Mouse (Mus musculus): ENCODE measurements around the gene Atp2b1.

Atp2b1 gene

GRCm38 (mm10) chr10:98913961-98914809 lies at the start of gene Atp2b1:
TSS of gene Atp2b1 (plus strand) at chr10:98914406.
- DNase-seq (ENCODE audit: extremely low read depth, insufficient read length, low spot score): peak; percentile 96

- no peak for DNase-seq (ENCODE audit: extremely low read depth, insufficient read length, low spot score)
Measured at GRCm38 (mm10) chr10:98864851-98865250, 49.4 kb upstream of the Atp2b1 start.

GRCm38 (mm10) chr10:98866836-98867370 lies 47.3 kb upstream of the Atp2b1 start:
- DNase-seq (ENCODE audit: extremely low read depth, insufficient read length, low spot score): no peak

- no peak for DNase-seq (ENCODE audit: extremely low read depth, insufficient read length, low spot score)
Measured at GRCm38 (mm10) chr10:98868351-98868908, 45.8 kb upstream of the Atp2b1 start.

GRCm38 (mm10) chr10:98877855-98878254 lies 36.4 kb upstream of the Atp2b1 start:
- DNase-seq (ENCODE audit: extremely low read depth, insufficient read length, low spot score): no peak

GRCm38 (mm10) chr10:98878636-98879035 lies 35.6 kb upstream of the Atp2b1 start:
- no peak for DNase-seq (ENCODE audit: extremely low read depth, insufficient read length, low spot score)

- DNase-seq (ENCODE audit: extremely low read depth, insufficient read length, low spot score): no peak
Measured at GRCm38 (mm10) chr10:98880057-98880456, 34.1 kb upstream of the Atp2b1 start.

- no peak for DNase-seq (ENCODE audit: extremely low read depth, insufficient read length, low spot score)
Measured at GRCm38 (mm10) chr10:98880711-98881110, 33.5 kb upstream of the Atp2b1 start.

GRCm38 (mm10) chr10:98881492-98881891 lies 32.7 kb upstream of the Atp2b1 start:
- DNase-seq (ENCODE audit: extremely low read depth, insufficient read length, low spot score): no peak

GRCm38 (mm10) chr10:98882587-98882986 lies 31.6 kb upstream of the Atp2b1 start:
- DNase-seq (ENCODE audit: extremely low read depth, insufficient read length, low spot score): no peak

- no peak for DNase-seq (ENCODE audit: extremely low read depth, insufficient read length, low spot score)
Measured at GRCm38 (mm10) chr10:98884445-98884844, 29.8 kb upstream of the Atp2b1 start.

- no peak for DNase-seq (ENCODE audit: extremely low read depth, insufficient read length, low spot score)
Measured at GRCm38 (mm10) chr10:98886770-98887271, 27.4 kb upstream of the Atp2b1 start.

GRCm38 (mm10) chr10:98891361-98891760 lies 22.8 kb upstream of the Atp2b1 start:
- no peak for DNase-seq (ENCODE audit: extremely low read depth, insufficient read length, low spot score)

- no peak for DNase-seq (ENCODE audit: extremely low read depth, insufficient read length, low spot score)
Measured at GRCm38 (mm10) chr10:98897507-98897906, 16.7 kb upstream of the Atp2b1 start.

GRCm38 (mm10) chr10:98897913-98898748 lies 16.1 kb upstream of the Atp2b1 start:
- no peak for DNase-seq (ENCODE audit: extremely low read depth, insufficient read length, low spot score)

GRCm38 (mm10) chr10:98901533-98901932 lies 12.7 kb upstream of the Atp2b1 start:
- DNase-seq (ENCODE audit: extremely low read depth, insufficient read length, low spot score): no peak

GRCm38 (mm10) chr10:98905987-98906386 lies 8.2 kb upstream of the Atp2b1 start:
- DNase-seq (ENCODE audit: extremely low read depth, insufficient read length, low spot score): no peak

- no peak for DNase-seq (ENCODE audit: extremely low read depth, insufficient read length, low spot score)
Measured at GRCm38 (mm10) chr10:98906941-98907549, 7.2 kb upstream of the Atp2b1 start.

GRCm38 (mm10) chr10:98913610-98913960 lies 621 bp upstream of the Atp2b1 start:
- DNase-seq (ENCODE audit: extremely low read depth, insufficient read length, low spot score): no peak

GRCm38 (mm10) chr10:98914810-98915241 lies 620 bp downstream of the Atp2b1 start:
- peak; percentile 86 for DNase-seq (ENCODE audit: extremely low read depth, insufficient read length, low spot score)

Measured in 3134 (cell line).